Mouse (Mus musculus) CD8-positive naive resting alpha-beta T cell, adult 2 months (primary cell): ENCODE results near the gene Orc2.

Source experiments
- DNase-seq, 2 experiments: peaks; one replicate each; pipeline ENCODE4 v3.0.0; 2022; ENCODE audit warnings: low read depth in 2 of 2, low spot score in 2 of 2

Gene Orc2

GRCm38 (mm10) chr1:58504577-58505254 lies at the start of gene Orc2:
Gene Orc2 (minus strand): TSS chr1:58505109.
- DNase-seq = peak; percentile 85 to 86

- DNase-seq = no peak
Measured at GRCm38 (mm10) chr1:58541386-58541785, 36.5 kb upstream of the Orc2 start.

- DNase-seq = no peak
Measured at GRCm38 (mm10) chr1:58507249-58507648, 2.3 kb upstream of the Orc2 start.

- no peak for DNase-seq
Measured at GRCm38 (mm10) chr1:58503793-58504370, 1.0 kb downstream of the Orc2 start.

GRCm38 (mm10) chr1:58503134-58503533 lies 1.8 kb downstream of the Orc2 start:
- DNase-seq = no peak

- DNase-seq = no peak
Measured at GRCm38 (mm10) chr1:58498758-58499157, 6.2 kb downstream of the Orc2 start.

GRCm38 (mm10) chr1:58497678-58498077 lies 7.2 kb downstream of the Orc2 start:
- no peak for DNase-seq

- no peak for DNase-seq
Measured at GRCm38 (mm10) chr1:58495603-58496002, 9.3 kb downstream of the Orc2 start.

GRCm38 (mm10) chr1:58482647-58483046 lies 22.3 kb downstream of the Orc2 start:
- DNase-seq = no peak

- no peak for DNase-seq
Measured at GRCm38 (mm10) chr1:58475662-58476061, 29.2 kb downstream of the Orc2 start.

GRCm38 (mm10) chr1:58465561-58465960 lies 39.3 kb downstream of the Orc2 start:
- DNase-seq = no peak

GRCm38 (mm10) chr1:58465042-58465441 lies 39.9 kb downstream of the Orc2 start:
- no peak for DNase-seq

GRCm38 (mm10) chr1:58463935-58464334 lies 41.0 kb downstream of the Orc2 start:
- no peak for DNase-seq

- DNase-seq = no peak
Measured at GRCm38 (mm10) chr1:58460566-58460965, 44.3 kb downstream of the Orc2 start.

GRCm38 (mm10) chr1:58458867-58459266 lies 46.0 kb downstream of the Orc2 start:
- no peak for DNase-seq

- no peak for DNase-seq
Measured at GRCm38 (mm10) chr1:58458175-58458574, 46.7 kb downstream of the Orc2 start.

GRCm38 (mm10) chr1:58454316-58454715 lies 50.6 kb downstream of the Orc2 start:
- peak; percentile 32 to 42 for DNase-seq

- DNase-seq = no peak
Measured at GRCm38 (mm10) chr1:58448396-58448795, 56.5 kb downstream of the Orc2 start.

GRCm38 (mm10) chr1:58447766-58448165 lies 57.1 kb downstream of the Orc2 start:
- no peak for DNase-seq

GRCm38 (mm10) chr1:58445861-58446260 lies 59.0 kb downstream of the Orc2 start:
- peak in 1 of 2 experiments; percentile 44 for DNase-seq

- DNase-seq = peak; percentile 78 to 79
Measured at GRCm38 (mm10) chr1:58445143-58445722, 59.7 kb downstream of the Orc2 start, which contains the start of the genes Nif3l1 and Ppil3. Gene Nif3l1 (plus strand): TSS chr1:58445151. Gene Ppil3 (minus strand): TSS chr1:58445486.

- no peak for DNase-seq
Measured at GRCm38 (mm10) chr1:58444691-58445090, 60.2 kb downstream of the Orc2 start.
